Comparison of ENCODE assay signal across 9 mouse cellular contexts in genomic region chr13:47576516-47576915, GRCm38 (mm10).
A peak's percentile ranks its signal among the peaks of the same experiment; 100 is the strongest.
DNase-seq lines count a peak whose midpoint lies in the region; ATAC-seq and TF ChIP-seq lines count a peak whose summit lies in the region.
"Had no signal": no experiment of that assay in that cellular context is flagged by ENCODE, and none has a peak within 500 bp of the region (broad histone marks: within the 10 kb centered on the region; RNA-seq: fewer than 3 reads in every experiment).

No protein-coding gene starts in this region.

- no peaks in the 10 kb centered on the region for H3K27me3 ChIP-seq in hindbrain, embryonic 10.5 days (ENCODE audit: insufficient read depth, poor library complexity, severe bottlenecking)
- H3K27me3 ChIP-seq in hindbrain, embryonic 16.5 days (replicated peaks; ENCODE audit: control insufficient read depth, insufficient read depth, low read length): no peaks in the 10 kb centered on the region
- H3K27me3 ChIP-seq in neural tube, embryonic 15.5 days (replicated peaks): no peaks in the 10 kb centered on the region
- H3K27me3 ChIP-seq in embryonic facial prominence, embryonic 10.5 days (replicated peaks; ENCODE audit: low read depth, poor library complexity, severe bottlenecking): no peaks in the 10 kb centered on the region
- H3K27me3 ChIP-seq in stomach, postnatal 0 days (ENCODE audit: control insufficient read depth, insufficient read depth, low read length): no peaks in the 10 kb centered on the region
- no peaks in the 10 kb centered on the region for H3K27me3 ChIP-seq in forebrain, embryonic 15.5 days
- H3K27me3 ChIP-seq: midbrain, embryonic 12.5 days had no signal

- H3K9ac ChIP-seq in hindbrain, embryonic 16.5 days (ENCODE audit: low read depth, low read length): no peak overlapping the region
- H3K9ac ChIP-seq in neural tube, embryonic 15.5 days (replicated peaks): no peak overlapping the region
- H3K9ac ChIP-seq in stomach, postnatal 0 days (ENCODE audit: low read length): no peak overlapping the region
- H3K9ac ChIP-seq in forebrain, embryonic 15.5 days (replicated peaks): no peak overlapping the region
- H3K9ac ChIP-seq: midbrain, embryonic 12.5 days had no signal

- H3K4me3 ChIP-seq in hindbrain, embryonic 10.5 days: no peak overlapping the region
- no peak overlapping the region for H3K4me3 ChIP-seq in hindbrain, embryonic 16.5 days (ENCODE audit: low read length)
- no peak overlapping the region for H3K4me3 ChIP-seq in neural tube, embryonic 15.5 days (replicated peaks)
- no peak overlapping the region for H3K4me3 ChIP-seq in embryonic facial prominence, embryonic 10.5 days
- H3K4me3 ChIP-seq in stomach, postnatal 0 days (ENCODE audit: low read depth, low read length): no peak overlapping the region
- H3K4me3 ChIP-seq in forebrain, embryonic 15.5 days: no peak overlapping the region
- H3K4me3 ChIP-seq: midbrain, embryonic 12.5 days had no signal

- WGBS in hindbrain, embryonic 10.5 days: 60% methylated on average over 3 of the region's 3 CpGs
- 61% methylated on average over 3 of the region's 3 CpGs for WGBS in hindbrain, embryonic 16.5 days
- WGBS in neural tube, embryonic 15.5 days: 69% methylated on average over 3 of the region's 3 CpGs
- 64% methylated on average over 3 of the region's 3 CpGs for WGBS in embryonic facial prominence, embryonic 10.5 days
- 56% methylated on average over 3 of the region's 3 CpGs for WGBS in stomach, postnatal 0 days
- 70% methylated on average over 3 of the region's 3 CpGs for WGBS in forebrain, embryonic 15.5 days

- no peak for TF ChIP-seq EP300 in stomach, postnatal 0 days (optimal IDR thresholded peaks at IDR 0.05)

- no peak for ATAC-seq in hindbrain, embryonic 16.5 days
- ATAC-seq in neural tube, embryonic 15.5 days (ENCODE audit: low FRiP score): no peak
- no peak for ATAC-seq in stomach, postnatal 0 days (ENCODE audit: low FRiP score, low TSS enrichment)
- ATAC-seq in forebrain, embryonic 15.5 days (replicated peaks): no peak

- H3K4me1 ChIP-seq in hindbrain, embryonic 10.5 days (replicated peaks): 0 out of 2 replicates have a peak, but pooled peaks cover 3% of the 10 kb centered on the region
- H3K4me1 ChIP-seq in hindbrain, embryonic 16.5 days (ENCODE audit: control insufficient read depth, insufficient read depth, low read depth, low read length): no peaks in the 10 kb centered on the region
- no peaks in the 10 kb centered on the region for H3K4me1 ChIP-seq in neural tube, embryonic 15.5 days
- H3K4me1 ChIP-seq in embryonic facial prominence, embryonic 10.5 days: no peaks in the 10 kb centered on the region
- H3K4me1 ChIP-seq in stomach, postnatal 0 days (replicated peaks; ENCODE audit: control insufficient read depth, insufficient read depth): no peaks in the 10 kb centered on the region
- H3K4me1 ChIP-seq in forebrain, embryonic 15.5 days: no peaks in the 10 kb centered on the region
- H3K4me1 ChIP-seq: midbrain, embryonic 12.5 days had no signal

- H3K27ac ChIP-seq in hindbrain, embryonic 10.5 days: no peak overlapping the region
- no peak overlapping the region for H3K27ac ChIP-seq in hindbrain, embryonic 16.5 days (ENCODE audit: low read depth, low read length)
- H3K27ac ChIP-seq in neural tube, embryonic 15.5 days (replicated peaks): no peak overlapping the region
- no peak overlapping the region for H3K27ac ChIP-seq in embryonic facial prominence, embryonic 10.5 days (replicated peaks)
- no peak overlapping the region for H3K27ac ChIP-seq in stomach, postnatal 0 days (replicated peaks)
- no peak overlapping the region for H3K27ac ChIP-seq in forebrain, embryonic 15.5 days (replicated peaks)
- H3K27ac ChIP-seq: midbrain, embryonic 12.5 days had no signal

- H3K9me3 ChIP-seq in hindbrain, embryonic 10.5 days: no peaks in the 10 kb centered on the region
- no peaks in the 10 kb centered on the region for H3K9me3 ChIP-seq in hindbrain, embryonic 16.5 days (ENCODE audit: control insufficient read depth, low read length)
- H3K9me3 ChIP-seq in neural tube, embryonic 15.5 days (replicated peaks): no peaks in the 10 kb centered on the region
- no peaks in the 10 kb centered on the region for H3K9me3 ChIP-seq in embryonic facial prominence, embryonic 10.5 days
- H3K9me3 ChIP-seq in stomach, postnatal 0 days (ENCODE audit: control insufficient read depth, low read length): no peaks in the 10 kb centered on the region
- H3K9me3 ChIP-seq in forebrain, embryonic 15.5 days: no peaks in the 10 kb centered on the region
- H3K9me3 ChIP-seq: midbrain, embryonic 12.5 days had no signal

- peak; percentile 63 for TF ChIP-seq CTCF in stomach, postnatal 0 days (IDR thresholded peaks at IDR 0.05; ENCODE audit: low read depth)

- H3K4me2 ChIP-seq in hindbrain, embryonic 16.5 days (ENCODE audit: low read length): no peak overlapping the region
- H3K4me2 ChIP-seq in neural tube, embryonic 15.5 days: no peak overlapping the region
- H3K4me2 ChIP-seq in stomach, postnatal 0 days (replicated peaks; ENCODE audit: low read depth): no peak overlapping the region
- H3K4me2 ChIP-seq in forebrain, embryonic 15.5 days (replicated peaks): no peak overlapping the region
- H3K4me2 ChIP-seq: midbrain, embryonic 12.5 days had no signal

- no peaks in the 10 kb centered on the region for H3K36me3 ChIP-seq in hindbrain, embryonic 10.5 days
- H3K36me3 ChIP-seq in hindbrain, embryonic 16.5 days (ENCODE audit: control insufficient read depth, insufficient read depth, low read length): no peaks in the 10 kb centered on the region
- H3K36me3 ChIP-seq in neural tube, embryonic 15.5 days: no peaks in the 10 kb centered on the region
- no peaks in the 10 kb centered on the region for H3K36me3 ChIP-seq in embryonic facial prominence, embryonic 10.5 days (replicated peaks)
- no peaks in the 10 kb centered on the region for H3K36me3 ChIP-seq in stomach, postnatal 0 days (ENCODE audit: control insufficient read depth, insufficient read depth, low read length)
- no peaks in the 10 kb centered on the region for H3K36me3 ChIP-seq in forebrain, embryonic 15.5 days
- H3K36me3 ChIP-seq: midbrain, embryonic 12.5 days had no signal

- DNase-seq in hindbrain, embryonic 10.5 days (ENCODE audit: low spot score): peak; percentile 7
- peak; percentile 15 for DNase-seq in neural tube, embryonic 10.5 days (ENCODE audit: extremely low spot score, low spot score)
- DNase-seq in embryonic facial prominence, embryonic 10.5 days (ENCODE audit: low spot score): peak; percentile 23
- no peak for DNase-seq in stomach, postnatal 0 days (ENCODE audit: low spot score)
- no peak for DNase-seq in adrenal gland, adult 2 months

Comparison
In these comparisons a context has a peak if more than half of its experiments do, and no peak if none do; other contexts are left out.
1. DNase-seq: peak in hindbrain, embryonic 10.5 days (single experiment), neural tube, embryonic 10.5 days (single experiment) and embryonic facial prominence, embryonic 10.5 days (single experiment); none in stomach, postnatal 0 days (single experiment) and adrenal gland, adult 2 months (single experiment).